Mouse (Mus musculus) adrenal gland, adult 18-20 months (tissue): Measurements from ENCODE around the gene T2. TPM values are rescaled to one million over a fixed set of nuclear protein-coding genes. Genes with fewer than 3 reads are reported as not detected.
A peak's percentile ranks its signal among the peaks of the same experiment; 100 is the strongest.

ENCODE experiments used
- DNase-seq, 2 experiments: peaks; one replicate each; pipeline ENCODE4 v3.0.0; 2021 to 2022; ENCODE audit warnings: low spot score in 2 of 2
- total RNA-seq, 2 experiments: library from RNA; stranded (reverse); gene quantifications; 1 replicate in 1 of 2; 2 replicates in 1 of 2; pipeline ENCODE4 v1.2.3; 2021

The T2 gene
- total RNA-seq, 2 experiments from 2014 or later: not detected

- DNase-seq: peak; percentile 79 to 84
Measured at GRCm38 (mm10) chr17:8468716-8469344, 113.0 kb downstream of the T2 start.

Other genes with a start within 250 kb of the T2 start
- under 1 TPM; 0.22 to 0.43 TPM for gene Gm49673, start 208.2 kb upstream of the T2 start, total RNA-seq
- gene Rnaset2a, start 207.9 kb upstream of the T2 start, total RNA-seq: 10 to 100 TPM; 52.2 to 60.3 TPM
- gene Fgfr1op, start 190.5 kb upstream of the T2 start, total RNA-seq: 10 to 100 TPM; 17.5 to 26.1 TPM
- gene Ccr6, start 119.9 kb upstream of the T2 start, total RNA-seq: not detected
- gene Mpc1, start 73.1 kb upstream of the T2 start, total RNA-seq: 100 to 1,000 TPM; 319 to 746 TPM
- gene Sft2d1, start 44.9 kb upstream of the T2 start, total RNA-seq: 10 to 100 TPM; 38.1 to 43.2 TPM
- gene Prr18, start 18.5 kb upstream of the T2 start, total RNA-seq: under 1 TPM; 0.30 to 0.35 TPM
- gene T, start 78.4 kb downstream of the T2 start, total RNA-seq: not detected
- gene Pde10a, start 169.4 kb downstream of the T2 start, total RNA-seq: 100 to 1,000 TPM in 1 of 2 experiments, 10 to 100 TPM in 1; 33.0 to 117 TPM
- gene Gm17087, start 211.0 kb downstream of the T2 start, total RNA-seq: not detected